Mouse (Mus musculus) gonadal fat pad, adult 2 months (tissue): ENCODE measurements around the gene Dxo. TPM values are rescaled to one million over a fixed set of nuclear protein-coding genes. Genes with fewer than 3 reads are reported as not detected.

ENCODE experiments used
- DNase-seq: peaks from one replicate; pipeline ENCODE4 v3.0.0-alpha.2; 2012; ENCODE audit warnings: low read depth
- polyA plus RNA-seq: library from polyadenylated mRNA; depleted of rRNA; stranded (reverse); fragments of >200 nt; gene quantifications from 2 replicates; pipeline ENCODE4 v1.2.3, GENCODE M21; 2012; rRNA removed

The Dxo gene
- polyA plus RNA-seq, 1 experiment = 64.9 TPM

- no peak for DNase-seq
These were observed 45.0 kb downstream of the Dxo start, which contains the start of gene Gm20547 for GRCm38 (mm10) chr17:34881683-34882310. Gene Gm20547 (minus strand): TSS chr17:34882042.

- DNase-seq = no peak
These were observed 46.5 kb downstream of the Dxo start for GRCm38 (mm10) chr17:34883332-34883731.

GRCm38 (mm10) chr17:34884704-34885103 lies 47.9 kb downstream of the Dxo start:
- no peak for DNase-seq

- DNase-seq = no peak
These were observed 48.8 kb downstream of the Dxo start for GRCm38 (mm10) chr17:34885615-34886014.

- no peak for DNase-seq
These were observed 51.1 kb downstream of the Dxo start for GRCm38 (mm10) chr17:34887942-34888341.

Other genes starting within 250 kb of the Dxo start
- gene Gpsm3, start 247.2 kb upstream of the Dxo start, polyA plus RNA-seq = 10.0 and 10.1 TPM in 2 replicates
- 51.3 and 59.8 TPM in 2 replicates for gene Pbx2, start 245.8 kb upstream of the Dxo start, polyA plus RNA-seq
- 5.3 and 5.5 TPM in 2 replicates for gene Ager, start 239.2 kb upstream of the Dxo start, polyA plus RNA-seq
- 99.2 and 108 TPM in 2 replicates for gene Rnf5, start 233.3 kb upstream of the Dxo start, polyA plus RNA-seq
- 204 and 232 TPM in 2 replicates for gene Agpat1, start 232.8 kb upstream of the Dxo start, polyA plus RNA-seq
- gene Egfl8, start 221.0 kb upstream of the Dxo start, polyA plus RNA-seq = 3.6 and 5.3 TPM in 2 replicates
- gene Ppt2, start 208.5 kb upstream of the Dxo start, polyA plus RNA-seq = 49.6 and 62.9 TPM in 2 replicates
- 15.8 and 28.1 TPM in 2 replicates for gene Prrt1, start 207.5 kb upstream of the Dxo start, polyA plus RNA-seq
- gene Fkbpl, start 192.3 kb upstream of the Dxo start, polyA plus RNA-seq = 2.9 and 9.3 TPM in 2 replicates
- 87.4 and 87.8 TPM in 2 replicates for gene Atf6b, start 189.9 kb upstream of the Dxo start, polyA plus RNA-seq
- gene Tnxb, start 166.5 kb upstream of the Dxo start, polyA plus RNA-seq = 34.9 and 42.7 TPM in 2 replicates
- 138 and 171 TPM in 2 replicates for gene C4b, start 93.1 kb upstream of the Dxo start, polyA plus RNA-seq
- gene Cyp21a1, start 32.5 kb upstream of the Dxo start, polyA plus RNA-seq = 0.28 and 0.29 TPM in 2 replicates
- 37.7 and 59.7 TPM in 2 replicates for gene Stk19, start 74 bp upstream of the Dxo start, polyA plus RNA-seq
- gene Skiv2l, start 13.2 kb downstream of the Dxo start, polyA plus RNA-seq = 91.1 and 93.8 TPM in 2 replicates
- 53.8 and 77.2 TPM in 2 replicates for gene Nelfe, start 13.4 kb downstream of the Dxo start, polyA plus RNA-seq
- 70.2 and 140 TPM in 2 replicates for gene Cfb, start 25.5 kb downstream of the Dxo start, polyA plus RNA-seq
- gene Zbtb12, start 42.5 kb downstream of the Dxo start, polyA plus RNA-seq = 14.5 and 14.8 TPM in 2 replicates
- gene Gm20547, start 45.0 kb downstream of the Dxo start, polyA plus RNA-seq = not detected in 2 replicates
- gene C2, start 61.2 kb downstream of the Dxo start, polyA plus RNA-seq = 54.9 and 69.0 TPM in 2 replicates
- 230 TPM in 2 replicates for gene Ehmt2, start 61.5 kb downstream of the Dxo start, polyA plus RNA-seq
- 48.4 and 50.0 TPM in 2 replicates for gene Slc44a4, start 77.4 kb downstream of the Dxo start, polyA plus RNA-seq
- gene Neu1, start 94.2 kb downstream of the Dxo start, polyA plus RNA-seq = 113 and 155 TPM in 2 replicates
- gene Hspa1b, start 122.2 kb downstream of the Dxo start, polyA plus RNA-seq = 58.3 and 104 TPM in 2 replicates
- gene Gm20481, start 132.9 kb downstream of the Dxo start, polyA plus RNA-seq = 0.24 TPM in 1 of 2 replicates, not detected in the other
- gene Hspa1a, start 135.1 kb downstream of the Dxo start, polyA plus RNA-seq = 37.0 and 50.4 TPM in 2 replicates
- gene Hspa1l, start 135.7 kb downstream of the Dxo start, polyA plus RNA-seq = 2.4 and 4.4 TPM in 2 replicates
- gene Lsm2, start 144.8 kb downstream of the Dxo start, polyA plus RNA-seq = 36.8 and 54.6 TPM in 2 replicates
- gene Vars, start 164.0 kb downstream of the Dxo start, polyA plus RNA-seq = 127 and 175 TPM in 2 replicates
- gene Vwa7, start 179.6 kb downstream of the Dxo start, polyA plus RNA-seq = 1.2 and 1.3 TPM in 2 replicates
- 3.0 and 3.4 TPM in 2 replicates for gene Sapcd1, start 191.0 kb downstream of the Dxo start, polyA plus RNA-seq
- gene Msh5, start 209.7 kb downstream of the Dxo start, polyA plus RNA-seq = 4.7 and 5.2 TPM in 2 replicates
- 129 and 133 TPM in 2 replicates for gene Clic1, start 212.9 kb downstream of the Dxo start, polyA plus RNA-seq
- 54.7 and 62.7 TPM in 2 replicates for gene Ddah2, start 222.0 kb downstream of the Dxo start, polyA plus RNA-seq
- gene Ly6g6c, start 228.4 kb downstream of the Dxo start, polyA plus RNA-seq = 0.61 and 0.66 TPM in 2 replicates
- 1.5 and 3.3 TPM in 2 replicates for gene Mpig6b, start 229.2 kb downstream of the Dxo start, polyA plus RNA-seq
- 19.1 and 23.4 TPM in 2 replicates for gene Ly6g6e, start 239.9 kb downstream of the Dxo start, polyA plus RNA-seq
- 15.7 and 17.2 TPM in 2 replicates for gene Ly6g6d, start 241.0 kb downstream of the Dxo start, polyA plus RNA-seq
- 0.09 TPM in 1 of 2 replicates, not detected in the other for gene Ly6g6f, start 248.6 kb downstream of the Dxo start, polyA plus RNA-seq